Comparison of ENCODE assay signal across 22 mouse cellular contexts in the genomic region with DNA sequence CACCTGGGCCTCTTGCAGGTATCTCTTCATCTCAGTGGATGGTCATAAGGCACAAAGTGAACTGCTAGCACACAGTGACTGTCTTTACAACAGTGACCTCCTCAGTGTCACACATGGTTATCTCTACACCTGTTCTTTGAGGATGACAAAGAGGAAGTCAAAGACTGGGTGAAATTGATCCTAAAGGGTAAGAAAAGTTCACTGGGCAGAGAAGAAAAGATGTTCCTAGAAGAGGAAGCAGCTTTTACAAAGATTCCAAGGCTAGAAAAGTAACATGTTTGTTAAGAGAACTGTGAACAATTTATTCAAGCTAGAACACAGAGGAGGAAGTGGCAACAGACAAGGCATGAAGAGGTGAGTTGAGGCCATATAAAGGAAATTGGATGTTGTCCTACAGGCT. TPM values are rescaled to one million over a fixed set of nuclear protein-coding genes. Genes with fewer than 3 reads are reported as not detected.
"Had no signal": no experiment of that assay in that cellular context is flagged by ENCODE, and none has a peak within 500 bp of the region (broad histone marks: within the 10 kb centered on the region; RNA-seq: fewer than 3 reads in every experiment).

No protein-coding gene starts in this region.

- ATAC-seq: midbrain, embryonic 16.5 days had no signal

- H3K36me3 ChIP-seq: liver, embryonic 15.5 days; midbrain, embryonic 12.5 days had no signal

- H3K27ac ChIP-seq: layer of hippocampus, adult 2 months; limb, embryonic 13.5 days; liver, embryonic 15.5 days; midbrain, embryonic 12.5 days had no signal

- H3K9ac ChIP-seq: limb, embryonic 13.5 days; liver, embryonic 15.5 days; lung, embryonic 14.5 days; midbrain, embryonic 12.5 days had no signal

- DNase-seq: kidney, postnatal 10 days; kidney, postnatal 4 days; lung, embryonic 14.5 days; lung, postnatal 10 days; lung, postnatal 4 days; right cerebral cortex, adult 18-20 months; right cerebral cortex, postnatal 25 days; thymus, adult 2 months; thymus, postnatal 25 days had no signal

- H3K4me2 ChIP-seq: limb, embryonic 13.5 days; liver, embryonic 11.5 days; liver, embryonic 15.5 days; lung, embryonic 14.5 days; midbrain, embryonic 12.5 days had no signal

- H3K27me3 ChIP-seq: limb, embryonic 13.5 days; liver, embryonic 15.5 days; midbrain, embryonic 12.5 days had no signal

- H3K4me3 ChIP-seq: layer of hippocampus, adult 2 months; limb, embryonic 13.5 days; liver, embryonic 15.5 days; midbrain, embryonic 12.5 days had no signal

- H3K9me3 ChIP-seq: limb, embryonic 13.5 days; liver, embryonic 15.5 days; midbrain, embryonic 12.5 days had no signal

RNA-seq across cellular contexts. Expression of a gene that starts 8.2 kb away (rescaled TPM):
- total RNA-seq: megakaryocyte-erythroid progenitor cell, adult 5-6 weeks had no signal
- polyA plus RNA-seq: intestine, embryonic 14.5 days; kidney, embryonic 14.5 days; limb, embryonic 13.5 days; liver, embryonic 11.5 days; liver, embryonic 15.5 days; neural tube, embryonic 14.5 days; stomach, embryonic 14.5 days had no signal

RNA-seq across cellular contexts. Expression of a gene that starts 21.3 kb away (rescaled TPM):
- total RNA-seq: layer of hippocampus, adult 2 months; layer of hippocampus, postnatal 10 days; left cerebral cortex, postnatal 36 days; megakaryocyte-erythroid progenitor cell, adult 5-6 weeks had no signal
- polyA plus RNA-seq: intestine, embryonic 14.5 days; kidney, embryonic 14.5 days; limb, embryonic 13.5 days; liver, embryonic 11.5 days; liver, embryonic 15.5 days; lung, embryonic 14.5 days; midbrain, embryonic 12.5 days; midbrain, embryonic 16.5 days; neural tube, embryonic 14.5 days; stomach, embryonic 14.5 days had no signal

RNA-seq across cellular contexts. Expression of a gene that starts 28.1 kb away (rescaled TPM):
- total RNA-seq: layer of hippocampus, adult 2 months; layer of hippocampus, postnatal 10 days; left cerebral cortex, postnatal 36 days; megakaryocyte-erythroid progenitor cell, adult 5-6 weeks had no signal
- polyA plus RNA-seq: intestine, embryonic 14.5 days; kidney, embryonic 14.5 days; limb, embryonic 13.5 days; liver, embryonic 11.5 days; liver, embryonic 15.5 days; lung, embryonic 14.5 days; midbrain, embryonic 12.5 days; midbrain, embryonic 16.5 days; neural tube, embryonic 14.5 days; stomach, embryonic 14.5 days; thymus, adult 2 months had no signal

RNA-seq across cellular contexts. Expression of a gene that starts 29.4 kb away (rescaled TPM):
- total RNA-seq: megakaryocyte-erythroid progenitor cell, adult 5-6 weeks had no signal
- polyA plus RNA-seq: liver, embryonic 15.5 days had no signal
